Mouse (Mus musculus) retina, postnatal 7 days (tissue): ENCODE results near the gene Snx17.
"Not testable (repeated sequence)": the region's sequence is repeated elsewhere in the genome, so short reads cannot be mapped to it uniquely, and the experiment has no call there.

ENCODE experiments used
- DNase-seq: peaks from one replicate; pipeline ENCODE4 v3.0.0-alpha.2; 2012; ENCODE audit warnings: low read depth, low spot score

The Snx17 gene

GRCm38 (mm10) chr5:31196207-31196606 lies 3.2 kb downstream of the Snx17 start:
- DNase-seq: no peak

GRCm38 (mm10) chr5:31197072-31197471 lies 4.0 kb downstream of the Snx17 start:
- DNase-seq: no peak

GRCm38 (mm10) chr5:31198170-31198569 lies 5.1 kb downstream of the Snx17 start:
- no peak for DNase-seq

- DNase-seq: no peak
Observed at GRCm38 (mm10) chr5:31198616-31199320, 5.7 kb downstream of the Snx17 start.

GRCm38 (mm10) chr5:31199321-31199892 lies 6.4 kb downstream of the Snx17 start:
- no peak for DNase-seq

GRCm38 (mm10) chr5:31199893-31200292 lies 6.9 kb downstream of the Snx17 start:
- DNase-seq: no peak

GRCm38 (mm10) chr5:31200327-31200768 lies 7.3 kb downstream of the Snx17 start:
- DNase-seq: no peak

GRCm38 (mm10) chr5:31201042-31201741 lies 8.2 kb downstream of the Snx17 start:
- no peak for DNase-seq

- peak; percentile 95 for DNase-seq
Observed at GRCm38 (mm10) chr5:31201742-31202590, 8.9 kb downstream of the Snx17 start, which contains the start of gene Zfp513. Gene Zfp513 (minus strand): TSS chr5:31202303.

- no peak for DNase-seq
Observed at GRCm38 (mm10) chr5:31202933-31203332, 9.9 kb downstream of the Snx17 start.

GRCm38 (mm10) chr5:31203866-31204265 lies 10.8 kb downstream of the Snx17 start:
- no peak for DNase-seq

- no peak for DNase-seq
Observed at GRCm38 (mm10) chr5:31204421-31204820, 11.4 kb downstream of the Snx17 start.

- not testable (repeated sequence) for DNase-seq
Observed at GRCm38 (mm10) chr5:31216554-31216953, 23.5 kb downstream of the Snx17 start.

GRCm38 (mm10) chr5:31218294-31218693 lies 25.3 kb downstream of the Snx17 start:
- DNase-seq: no peak

- DNase-seq: no peak
Observed at GRCm38 (mm10) chr5:31219070-31219469, 26.0 kb downstream of the Snx17 start.

- no peak for DNase-seq
Observed at GRCm38 (mm10) chr5:31219474-31219873, 26.4 kb downstream of the Snx17 start.

- DNase-seq: no peak
Observed at GRCm38 (mm10) chr5:31219911-31220447, 27.0 kb downstream of the Snx17 start.

GRCm38 (mm10) chr5:31220448-31221303 lies 27.6 kb downstream of the Snx17 start, which contains the start of gene Ppm1g:
Gene Ppm1g (minus strand): TSS chr5:31220687.
- peak; percentile 93 for DNase-seq

- no peak for DNase-seq
Observed at GRCm38 (mm10) chr5:31221304-31221945, 28.4 kb downstream of the Snx17 start.

- DNase-seq: no peak
Observed at GRCm38 (mm10) chr5:31222696-31223095, 29.7 kb downstream of the Snx17 start.
